Mouse (Mus musculus) liver, embryonic 11.5 days (tissue): ENCODE data around the gene Ctse. TPM values are rescaled to one million over a fixed set of nuclear protein-coding genes. Genes with fewer than 3 reads are reported as not detected.

ENCODE experiments used
- ATAC-seq: fragments of 200-750 bp; cut with Nextera tagmentation; replicated peaks from 2 replicates; pipeline ENCODE4 v1.8.0; 2017; ENCODE audit warnings: moderate number of reproducible peaks, mild to moderate bottlenecking, moderate TSS enrichment, moderate library complexity; ENCODE audit not compliant: low FRiP score
- DNase-seq: peaks from one replicate; pipeline ENCODE4 v3.0.0-alpha.2; 2017; ENCODE audit warnings: low spot score
- H3K27ac ChIP-seq: fragments of 300-500 bp; sonication (generic); 2 replicates; pipeline ENCODE4 v1.5.1; 2014; ENCODE audit warnings: mild to moderate bottlenecking, low read depth, low read length, control low read depth
- H3K27me3 ChIP-seq: fragments of 300-500 bp; sonication (generic); replicated peaks from 2 replicates; pipeline ENCODE4 v1.6.1; 2014; ENCODE audit warnings: low read length, mixed read lengths; ENCODE audit not compliant: control insufficient read depth, insufficient read depth
- H3K36me3 ChIP-seq: fragments of 300-500 bp; sonication (generic); 2 replicates; pipeline ENCODE4 v1.6.1; 2014; ENCODE audit warnings: mild to moderate bottlenecking, low read length, moderate library complexity, mixed read lengths; ENCODE audit not compliant: control insufficient read depth, insufficient read depth
- H3K4me1 ChIP-seq: fragments of 300-500 bp; sonication (generic); replicated peaks from 2 replicates; pipeline ENCODE4 v1.6.1; 2014; ENCODE audit warnings: low read length, mixed read lengths; ENCODE audit not compliant: control insufficient read depth, insufficient read depth
- H3K4me2 ChIP-seq: fragments of 300-500 bp; sonication (generic); 2 replicates; pipeline ENCODE4 v1.6.1; 2014; ENCODE audit warnings: mild to moderate bottlenecking, control low read depth, moderate library complexity
- H3K4me3 ChIP-seq: fragments of 300-500 bp; sonication (generic); 2 replicates; pipeline ENCODE4 v1.5.1; 2014; ENCODE audit warnings: low read depth, low read length, control low read depth
- H3K9ac ChIP-seq: fragments of 300-500 bp; sonication (generic); 2 replicates; pipeline ENCODE4 v1.6.1; 2014; ENCODE audit warnings: low read depth, low read length, control low read depth
- H3K9me3 ChIP-seq: fragments of 300-500 bp; sonication (generic); 2 replicates; pipeline ENCODE4 v1.6.1; 2016; ENCODE audit warnings: low read length, inconsistent platforms, mixed read lengths; ENCODE audit not compliant: control insufficient read depth
- WGBS: fragments of 180-500 bp; shearing (Covaris S2); extraction: QIAGEN DNeasy Blood & Tissue Kit; methylation state at CpG from one replicate; pipeline ENCODE4 v1.1.7; 2014; 5-methylcytosine and 5-hydroxymethylcytosine counted together
- polyA plus RNA-seq: library from polyadenylated mRNA; unstranded; fragments of >200 nt; fragmentation: Nextera tagmentation; extraction: Ambion mirVana; gene quantifications from 2 replicates; pipeline ENCODE4 v1.2.1, GENCODE M21; 2014

Ctse gene
- 9.3 and 10.6 TPM in 2 replicates for polyA plus RNA-seq

DNA sequence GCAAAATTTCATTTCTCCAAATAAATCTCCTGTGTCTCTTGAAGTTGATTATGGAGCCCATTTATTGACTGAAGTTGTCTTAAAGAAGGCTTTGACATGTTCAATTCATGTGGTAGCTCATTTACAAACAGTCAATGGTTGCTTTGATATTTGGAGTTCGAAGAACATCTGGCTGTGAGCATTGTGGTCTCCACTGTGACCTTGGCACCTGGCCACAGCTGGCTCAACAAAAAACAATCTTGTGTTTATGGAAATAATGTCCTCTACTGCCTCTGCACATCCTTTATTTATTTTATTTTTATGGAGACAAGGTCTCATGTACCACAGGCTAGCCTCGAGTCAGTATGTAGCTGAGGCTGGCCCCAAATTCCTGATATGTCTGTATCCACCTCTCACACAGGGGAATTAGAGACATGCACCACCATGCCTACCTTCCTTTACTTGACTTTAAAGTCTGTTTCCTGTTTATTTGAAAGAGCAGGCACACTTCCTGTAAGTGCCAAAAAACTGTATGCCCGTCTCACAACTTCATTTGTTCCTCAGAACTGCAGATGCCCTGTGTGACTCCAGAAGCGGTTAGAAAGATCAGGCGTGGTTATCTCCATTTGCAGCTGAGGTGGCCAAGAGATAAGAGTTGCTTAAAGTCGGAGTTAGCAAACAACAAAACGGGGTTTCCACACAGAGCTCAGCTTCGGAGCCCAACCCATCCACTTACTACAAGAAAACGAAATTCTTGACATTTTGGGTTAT lies at the start of gene Ctse:
TSS of gene Ctse (plus strand) at position 516 of the 750 bp plus-strand sequence.
- Histone ChIP-seq H3K4me1 (peaks cover 6% of the 10 kb centered on the region; the same call in 1 of the 2 replicates), H3K9ac (peak within 1 kb of the TSS; percentile 48), H3K9me3 (no peaks in the 10 kb centered on the region), H3K27ac (peak within 1 kb of the TSS; percentile 75), H3K4me3 (peak within 1 kb of the TSS; percentile 45), H3K27me3 (no peaks in the 10 kb centered on the region), H3K36me3 (no peaks in the 10 kb centered on the region), H3K4me2 (peak within 1 kb of the TSS; percentile 54)
- DNase-seq (peak; percentile 46), ATAC-seq (peak; percentile 97)
- 31% methylated on average over 9 of the region's 9 CpGs for WGBS

DNA sequence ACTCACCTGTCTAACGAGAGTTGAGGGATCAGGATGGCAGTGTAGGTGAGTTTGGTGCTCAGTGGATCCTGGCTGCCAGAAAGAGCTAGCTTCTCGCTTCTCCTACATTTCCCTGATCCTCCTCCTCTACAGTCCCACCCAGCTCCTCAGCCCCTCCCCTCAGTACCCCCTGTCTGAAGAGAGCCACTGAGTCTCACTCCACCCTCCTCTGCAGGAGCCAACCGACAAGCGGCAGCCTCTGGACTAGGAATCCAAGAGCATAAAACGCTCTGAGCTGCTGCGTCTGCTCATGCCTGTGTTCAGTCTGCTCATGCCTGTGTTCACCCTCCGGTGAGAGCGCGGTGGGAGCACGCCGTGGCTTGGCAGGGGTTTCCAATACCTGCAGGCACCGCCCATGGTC lies 39.2 kb upstream of the Ctse start, which contains the start of gene Avpr1b:
TSS of gene Avpr1b (plus strand) at position 335 of the 400 bp plus-strand sequence.
- Histone ChIP-seq H3K4me1 (no peaks in the 10 kb centered on the region), H3K27ac (no peak within 1 kb of the TSS), H3K4me3 (no peak within 1 kb of the TSS), H3K4me2 (no peak within 1 kb of the TSS), H3K27me3 (peaks cover 23% of the 10 kb centered on the region), H3K9ac (no peak within 1 kb of the TSS), H3K36me3 (no peaks in the 10 kb centered on the region), H3K9me3 (no peaks in the 10 kb centered on the region)
- WGBS, result 28% methylated on average over 12 of the region's 12 CpGs
- ATAC-seq, result no peak
- no peak for DNase-seq

- DNase-seq, result no peak
- Histone ChIP-seq H3K4me3 (no peak overlapping the region), H3K27me3 (peaks cover 23% of the 10 kb centered on the region), H3K4me1 (no peaks in the 10 kb centered on the region), H3K36me3 (no peaks in the 10 kb centered on the region), H3K9ac (no peak overlapping the region), H3K9me3 (no peaks in the 10 kb centered on the region), H3K4me2 (no peak overlapping the region), H3K27ac (no peak overlapping the region)
- WGBS, result 31% methylated on average over 11 of the region's 11 CpGs
- no peak for ATAC-seq
Observed at GRCm38 (mm10) chr1:131600314-131600713, 37.8 kb upstream of the Ctse start.

DNA sequence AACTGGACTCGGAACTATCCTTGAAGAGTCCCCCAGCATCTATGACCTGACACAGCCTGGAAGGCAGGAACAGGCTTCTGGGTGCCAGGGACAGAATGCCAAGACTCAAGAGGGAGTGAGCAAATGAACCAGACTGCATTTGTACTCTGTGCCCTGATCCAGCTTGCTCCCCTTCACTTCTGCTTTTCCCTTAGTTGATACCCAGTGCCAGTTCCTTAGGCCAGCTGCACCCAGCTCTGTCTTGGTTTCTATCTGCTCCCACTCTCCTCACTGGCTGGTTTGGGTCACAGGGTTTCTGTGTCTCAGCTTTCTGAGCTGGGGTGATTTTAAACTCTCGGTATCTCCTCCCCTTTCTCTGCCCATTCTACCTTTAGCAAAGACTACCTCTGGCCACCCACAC lies 31.4 kb upstream of the Ctse start:
- Histone ChIP-seq H3K4me3 (no peak overlapping the region), H3K9ac (no peak overlapping the region), H3K4me1 (no peaks in the 10 kb centered on the region), H3K9me3 (no peaks in the 10 kb centered on the region), H3K27ac (no peak overlapping the region), H3K27me3 (no peaks in the 10 kb centered on the region), H3K4me2 (no peak overlapping the region), H3K36me3 (no peaks in the 10 kb centered on the region)
- ATAC-seq (no peak), DNase-seq (no peak)
- 75% methylated on average over 2 of the region's 2 CpGs for WGBS

GRCm38 (mm10) chr1:131612556-131613155 lies 25.4 kb upstream of the Ctse start:
- no peaks in the 10 kb centered on the region for H3K9me3 ChIP-seq
- peak overlapping the region; percentile 26 for H3K4me2 ChIP-seq
- DNase-seq (no peak), ATAC-seq (no peak)
- no peak overlapping the region for H3K4me3 ChIP-seq
- 0 out of 2 replicates have a peak overlapping the region, but pooled peaks have one; percentile 11 for H3K27ac ChIP-seq
- WGBS, result 45% methylated on average over 4 of the region's 4 CpGs
- no peak overlapping the region for H3K9ac ChIP-seq
- H3K36me3 ChIP-seq, result no peaks in the 10 kb centered on the region
- peaks cover 5% of the 10 kb centered on the region for H3K4me1 ChIP-seq
- H3K27me3 ChIP-seq, result no peaks in the 10 kb centered on the region

- no peak overlapping the region for H3K4me3 ChIP-seq
Observed at GRCm38 (mm10) chr1:131613361-131614133, 24.6 kb upstream of the Ctse start.

DNA sequence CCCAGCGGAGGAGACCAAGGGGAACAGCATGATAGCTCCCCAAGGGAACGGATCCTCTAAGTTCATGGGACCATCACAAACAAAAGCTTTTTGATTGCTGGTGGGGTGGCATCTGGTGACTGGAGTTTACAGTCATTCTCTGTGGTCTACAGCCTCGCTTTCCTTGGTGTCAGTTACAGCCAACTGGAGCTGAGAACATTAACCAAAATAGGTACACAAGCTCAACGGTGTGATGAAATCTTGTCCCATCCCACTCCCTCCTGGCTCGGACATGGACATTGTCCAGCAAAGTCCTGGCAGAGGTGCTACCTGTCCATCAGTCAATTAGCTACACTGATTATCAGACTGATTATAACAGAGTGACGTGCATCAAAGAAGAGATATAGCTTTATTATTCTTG lies 23.5 kb upstream of the Ctse start:
- Histone ChIP-seq H3K27me3 (no peaks in the 10 kb centered on the region), H3K27ac (no peak overlapping the region), H3K4me1 (peaks cover 5% of the 10 kb centered on the region), H3K9me3 (no peaks in the 10 kb centered on the region), H3K4me2 (no peak overlapping the region), H3K4me3 (no peak overlapping the region), H3K9ac (no peak overlapping the region), H3K36me3 (no peaks in the 10 kb centered on the region)
- DNase-seq, result no peak
- WGBS, result 79% methylated on average over 6 of the region's 6 CpGs
- ATAC-seq, result no peak

More at GRCm38 (mm10) chr1:131613361-131614133, 24.6 kb upstream of the Ctse start:
- no peaks in the 10 kb centered on the region for H3K36me3 ChIP-seq
- no peak overlapping the region for H3K9ac ChIP-seq
- peak; percentile 56 for DNase-seq
- peak; percentile 84 for ATAC-seq
- no peaks in the 10 kb centered on the region for H3K27me3 ChIP-seq
- H3K9me3 ChIP-seq, result no peaks in the 10 kb centered on the region
- H3K4me2 ChIP-seq, result peak overlapping the region; percentile 35
- no peak overlapping the region for H3K27ac ChIP-seq
- WGBS, result 62% methylated on average over 16 of the region's 16 CpGs
- peaks cover 5% of the 10 kb centered on the region for H3K4me1 ChIP-seq

DNA sequence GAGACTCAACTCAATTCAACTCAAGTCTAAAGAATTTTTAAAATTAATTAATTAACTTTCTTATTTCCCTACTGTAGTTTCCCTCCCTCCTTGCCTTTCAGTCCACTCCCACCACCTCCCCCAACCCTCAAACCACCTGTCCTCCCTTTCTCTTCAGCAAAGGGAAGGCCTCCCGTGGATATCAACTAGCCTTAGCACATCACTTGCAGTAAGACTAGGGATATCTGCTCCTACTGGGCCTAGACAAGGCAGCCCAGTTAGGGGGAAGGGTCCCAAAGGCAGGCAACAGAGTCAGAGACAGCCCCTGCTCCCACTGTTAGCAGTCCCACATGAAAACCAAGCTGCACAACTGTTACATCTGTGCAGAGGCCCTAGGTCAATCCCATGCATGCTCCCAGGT lies 22.0 kb upstream of the Ctse start:
- no peak overlapping the region for H3K4me3 ChIP-seq
- peak; percentile 13; the same call in 1 of the 2 replicates for ATAC-seq
- 71% methylated on average over 1 of the region's 1 CpGs for WGBS
- no peak for DNase-seq
- no peaks in the 10 kb centered on the region for H3K36me3 ChIP-seq
- H3K4me2 ChIP-seq, result no peak overlapping the region
- H3K27me3 ChIP-seq, result no peaks in the 10 kb centered on the region
- peak overlapping the region; percentile 19; the same call in 1 of the 2 replicates for H3K27ac ChIP-seq
- no peak overlapping the region for H3K9ac ChIP-seq
- no peaks in the 10 kb centered on the region for H3K9me3 ChIP-seq
- H3K4me1 ChIP-seq, result peaks cover 5% of the 10 kb centered on the region
